Comparison of ENCODE assay signal across 9 mouse cellular contexts in the genomic region with DNA sequence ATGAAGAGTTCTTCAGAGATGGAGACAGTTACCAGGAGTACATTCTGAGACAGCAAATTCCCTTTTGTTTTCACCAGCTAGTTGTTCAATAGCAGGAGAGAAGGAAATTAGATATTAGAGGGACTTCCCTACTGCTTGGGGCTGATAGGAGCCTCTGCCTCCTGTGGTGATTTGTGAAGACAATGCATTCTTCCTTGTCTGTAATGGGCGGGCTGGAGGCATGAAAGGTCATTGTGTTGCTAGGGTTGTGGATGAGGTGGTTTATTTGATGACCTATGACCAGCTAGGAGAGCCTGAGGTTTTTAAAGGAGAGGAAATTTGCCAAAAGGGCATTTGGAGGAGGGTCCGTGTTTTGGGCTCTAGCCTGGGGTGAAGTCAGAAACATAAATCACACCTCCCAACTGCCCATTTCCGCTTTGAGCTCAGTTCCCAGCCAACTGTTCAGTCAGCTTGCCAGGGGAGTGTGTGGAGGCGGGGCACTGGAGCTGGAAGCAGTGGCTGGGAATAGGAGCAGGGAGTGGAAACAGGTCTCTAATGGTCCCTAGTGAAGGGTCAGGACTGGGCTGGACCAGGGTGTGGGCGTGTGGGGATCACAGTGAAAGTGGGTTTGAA. TPM values are rescaled to one million over a fixed set of nuclear protein-coding genes. Genes with fewer than 3 reads are reported as not detected.
DNase-seq lines count a peak whose midpoint lies in the region; ATAC-seq lines count a peak whose summit lies in the region.
"Had no signal": no experiment of that assay in that cellular context is flagged by ENCODE, and none has a peak within 500 bp of the region (broad histone marks: within the 10 kb centered on the region; RNA-seq: fewer than 3 reads in every experiment).

No protein-coding gene starts in this region.

- 0 out of 2 replicates have a peak, but pooled peaks have one; percentile 23 for ATAC-seq in common myeloid progenitor, adult 5-6 weeks (replicated peaks; ENCODE audit: low read depth, poor library complexity, severe bottlenecking)
- ATAC-seq in heart, embryonic 15.5 days (replicated peaks; ENCODE audit: insufficient number of reproducible peaks, insufficient read depth, low FRiP score, low read depth): peak; percentile 73
- ATAC-seq in limb, embryonic 11.5 days (ENCODE audit: insufficient number of reproducible peaks, low FRiP score, low TSS enrichment, low read depth): no peak; the same call in 1 of the 2 replicates
- peak; percentile 40; the same call in 1 of the 2 replicates for ATAC-seq in stomach, embryonic 15.5 days (ENCODE audit: insufficient read depth, low FRiP score, low read depth)
- no peak for ATAC-seq in megakaryocyte-erythroid progenitor cell, adult 5-6 weeks (replicated peaks; ENCODE audit: low FRiP score, low TSS enrichment, poor library complexity, severe bottlenecking)
- no peak for ATAC-seq in CD4-positive, CD25-positive, alpha-beta regulatory T cell, adult 4 months

- DNase-seq in 3T3-L1 (ENCODE audit: low read depth, low spot score): peak; percentile 86
- DNase-seq in limb, embryonic 11.5 days (ENCODE audit: low spot score): peak; percentile 47
- DNase-seq in thymus, postnatal 36 days: no peak

- H3K36me3 ChIP-seq in heart, embryonic 15.5 days: no peaks in the 10 kb centered on the region
- no peaks in the 10 kb centered on the region for H3K36me3 ChIP-seq in limb, embryonic 11.5 days (ENCODE audit: control insufficient read depth, insufficient read depth, low read length)
- H3K36me3 ChIP-seq in stomach, embryonic 15.5 days: no peaks in the 10 kb centered on the region

- peak overlapping the region; percentile 78 for H3K27ac ChIP-seq in heart, embryonic 15.5 days
- H3K27ac ChIP-seq in limb, embryonic 11.5 days (replicated peaks; ENCODE audit: low read depth, low read length): no peak overlapping the region
- peak overlapping the region; percentile 53 for H3K27ac ChIP-seq in stomach, embryonic 15.5 days

- peaks cover 45% of the 10 kb centered on the region for H3K4me1 ChIP-seq in heart, embryonic 15.5 days (replicated peaks)
- H3K4me1 ChIP-seq in limb, embryonic 11.5 days (ENCODE audit: control insufficient read depth, insufficient read depth, low read length): peaks cover 8% of the 10 kb centered on the region
- H3K4me1 ChIP-seq in stomach, embryonic 15.5 days: peaks cover 22% of the 10 kb centered on the region

- H3K4me2 ChIP-seq in heart, embryonic 15.5 days: peak overlapping the region; percentile 19
- H3K4me2 ChIP-seq in limb, embryonic 11.5 days (ENCODE audit: low read depth, severe bottlenecking): no peak overlapping the region
- H3K4me2 ChIP-seq in stomach, embryonic 15.5 days: no peak overlapping the region

- H3K27me3 ChIP-seq in heart, embryonic 15.5 days: no peaks in the 10 kb centered on the region
- no peaks in the 10 kb centered on the region for H3K27me3 ChIP-seq in limb, embryonic 11.5 days (ENCODE audit: control insufficient read depth, insufficient read depth, low read length)
- no peaks in the 10 kb centered on the region for H3K27me3 ChIP-seq in stomach, embryonic 15.5 days (replicated peaks)

- peak overlapping the region; percentile 16; the same call in 1 of the 2 replicates for H3K4me3 ChIP-seq in heart, embryonic 15.5 days
- no peak overlapping the region for H3K4me3 ChIP-seq in limb, embryonic 11.5 days (ENCODE audit: low read depth, low read length)
- no peak overlapping the region for H3K4me3 ChIP-seq in stomach, embryonic 15.5 days (replicated peaks)

- 38% methylated on average over 5 of the region's 5 CpGs for WGBS in heart, embryonic 15.5 days
- 25% methylated on average over 5 of the region's 5 CpGs for WGBS in limb, embryonic 11.5 days
- WGBS in stomach, embryonic 15.5 days: 26% methylated on average over 5 of the region's 5 CpGs

- no peak overlapping the region for H3K9ac ChIP-seq in heart, embryonic 15.5 days
- H3K9ac ChIP-seq in limb, embryonic 11.5 days (ENCODE audit: low read length): no peak overlapping the region
- H3K9ac ChIP-seq in stomach, embryonic 15.5 days: no peak overlapping the region

- no peaks in the 10 kb centered on the region for H3K9me3 ChIP-seq in heart, embryonic 15.5 days (replicated peaks)
- no peaks in the 10 kb centered on the region for H3K9me3 ChIP-seq in limb, embryonic 11.5 days (ENCODE audit: control insufficient read depth, low read length)
- no peaks in the 10 kb centered on the region for H3K9me3 ChIP-seq in stomach, embryonic 15.5 days

RNA-seq across cellular contexts. Expression of a gene that starts 16.3 kb away (rescaled TPM):
- 13.4 and 17.7 TPM in 2 replicates for total RNA-seq in common myeloid progenitor, adult 5-6 weeks (2017)
- polyA plus RNA-seq in heart, embryonic 15.5 days (2015; fragmentation: Nextera tagmentation; extraction: Ambion mirVana): 62.4 and 70.8 TPM in 2 replicates
- 28.6 and 31.7 TPM in 2 replicates for polyA plus RNA-seq in limb, embryonic 11.5 days (2014; fragmentation: Nextera tagmentation; extraction: Ambion mirVana)
- polyA plus RNA-seq in stomach, embryonic 15.5 days (2015; fragmentation: Nextera tagmentation; extraction: Ambion mirVana): 48.3 and 53.4 TPM in 2 replicates
- 51.5 and 56.4 TPM in 2 replicates for total RNA-seq in megakaryocyte-erythroid progenitor cell, adult 5-6 weeks (2014; fragmentation: Nextera tagmentation)
- total RNA-seq in megakaryocyte-erythroid progenitor cell, adult 5-6 weeks (2017): 11.5 and 11.8 TPM in 2 replicates
- 1 to 10 TPM; 1.9 to 3.8 TPM for polyA plus RNA-seq in CD4-positive, CD25-positive, alpha-beta regulatory T cell, adult 4 months (2017; shearing (Covaris generic))

RNA-seq across cellular contexts. Expression of a gene that starts 43.0 kb away (rescaled TPM):
- 3.9 and 6.0 TPM in 2 replicates for total RNA-seq in common myeloid progenitor, adult 5-6 weeks (2017)
- 5.9 and 10.5 TPM in 2 replicates for polyA plus RNA-seq in heart, embryonic 15.5 days (2015; fragmentation: Nextera tagmentation; extraction: Ambion mirVana)
- 19.2 and 22.9 TPM in 2 replicates for polyA plus RNA-seq in limb, embryonic 11.5 days (2014; fragmentation: Nextera tagmentation; extraction: Ambion mirVana)
- 8.2 and 9.3 TPM in 2 replicates for polyA plus RNA-seq in stomach, embryonic 15.5 days (2015; fragmentation: Nextera tagmentation; extraction: Ambion mirVana)
- total RNA-seq in megakaryocyte-erythroid progenitor cell, adult 5-6 weeks (2014; fragmentation: Nextera tagmentation): 23.4 and 28.7 TPM in 2 replicates
- 1.7 and 2.1 TPM in 2 replicates for total RNA-seq in megakaryocyte-erythroid progenitor cell, adult 5-6 weeks (2017)
- polyA plus RNA-seq in CD4-positive, CD25-positive, alpha-beta regulatory T cell, adult 4 months (2017; shearing (Covaris generic)): not detected

RNA-seq across cellular contexts. Expression of a gene that starts 47.4 kb away (rescaled TPM):
- not detected in 2 replicates for total RNA-seq in common myeloid progenitor, adult 5-6 weeks (2017)
- polyA plus RNA-seq in heart, embryonic 15.5 days (2015; fragmentation: Nextera tagmentation; extraction: Ambion mirVana): 28.5 and 32.6 TPM in 2 replicates
- not detected in 2 replicates for polyA plus RNA-seq in limb, embryonic 11.5 days (2014; fragmentation: Nextera tagmentation; extraction: Ambion mirVana)
- polyA plus RNA-seq in stomach, embryonic 15.5 days (2015; fragmentation: Nextera tagmentation; extraction: Ambion mirVana): not detected in 2 replicates
- total RNA-seq in megakaryocyte-erythroid progenitor cell, adult 5-6 weeks (2014; fragmentation: Nextera tagmentation): not detected in 2 replicates
- total RNA-seq in megakaryocyte-erythroid progenitor cell, adult 5-6 weeks (2017): not detected in 2 replicates
- not detected for polyA plus RNA-seq in CD4-positive, CD25-positive, alpha-beta regulatory T cell, adult 4 months (2017; shearing (Covaris generic))
- total RNA-seq: hematopoietic stem cell, adult 5-6 weeks had no signal

Comparison
In these comparisons a context has a peak if more than half of its experiments do, and no peak if none do; other contexts are left out.
1. DNase-seq: peak in 3T3-L1 (single experiment) and limb, embryonic 11.5 days (single experiment); none in thymus, postnatal 36 days (0 of 2).
2. ATAC-seq: peak in common myeloid progenitor, adult 5-6 weeks (single experiment), heart, embryonic 15.5 days (single experiment) and stomach, embryonic 15.5 days (single experiment); none in limb, embryonic 11.5 days (single experiment), megakaryocyte-erythroid progenitor cell, adult 5-6 weeks (single experiment) and CD4-positive, CD25-positive, alpha-beta regulatory T cell, adult 4 months (single experiment).
3. RNA of a gene that starts 47.4 kb away (polyA plus RNA-seq): 28.5 to 32.6 TPM in heart, embryonic 15.5 days; not detected in CD4-positive, CD25-positive, alpha-beta regulatory T cell, adult 4 months, not detected in stomach, embryonic 15.5 days and not detected in limb, embryonic 11.5 days; every median in the first group is over 10 times any median in the second.